Mouse (Mus musculus): ENCODE results near the gene Cbfa2t2.

GRCm38 (mm10) chr2:154426188-154426904, 9.9 kb upstream of the Cbfa2t2 start:
- no peak for TF ChIP-seq CTCF (IDR thresholded peaks at IDR 0.05; ENCODE audit: control insufficient read depth, insufficient read depth, insufficient read length)
- TF ChIP-seq MAX (IDR thresholded peaks at IDR 0.05), result no peak
- TF ChIP-seq USF1 (IDR thresholded peaks at IDR 0.05; ENCODE audit: low read depth), result no peak

All from C2C12 (cell line).